8 mouse cellular contexts compared by ENCODE assay signal in the genomic region with DNA sequence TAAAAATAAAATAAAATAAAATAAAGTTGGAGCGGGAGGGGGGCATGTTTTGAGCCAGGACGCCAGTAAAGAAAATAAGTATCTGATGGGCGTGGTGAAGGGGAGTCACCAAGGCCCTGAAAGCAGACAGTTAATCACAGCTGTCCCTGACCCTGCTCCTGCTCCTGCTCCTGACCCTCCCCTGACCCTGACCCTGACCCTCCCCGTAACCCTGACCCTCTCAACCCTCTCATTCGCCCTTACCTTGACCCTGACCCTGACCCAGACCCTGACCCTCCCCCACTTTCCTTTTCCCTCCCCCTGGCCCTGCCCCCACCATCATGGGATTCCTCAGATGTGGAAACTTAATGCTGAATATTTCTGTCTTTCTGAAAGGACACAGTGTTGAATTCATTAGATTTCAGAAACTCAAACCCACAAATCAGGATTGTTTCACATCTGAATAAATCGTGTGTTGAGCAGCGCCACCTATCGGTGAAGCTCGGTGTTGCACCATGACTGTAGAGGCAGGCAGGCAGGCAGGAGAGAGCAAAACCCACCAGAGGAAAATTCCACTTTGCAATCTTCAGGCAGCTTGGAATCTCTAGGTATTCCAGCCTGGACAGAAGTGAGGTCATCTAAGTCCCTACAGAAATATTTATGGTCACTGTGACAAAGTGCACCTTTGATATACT.
DNase-seq lines count a peak whose midpoint lies in the region.

No protein-coding gene starts in this region.

- peak; percentile 81 for DNase-seq in 3T3-L1 (ENCODE audit: low read depth, low spot score)
- DNase-seq in ES-CJ7 (ENCODE audit: low read depth, low spot score) = peak; percentile 73
- DNase-seq in cerebellum, adult 8-10 months = peak; percentile 41
- DNase-seq in frontal cortex, postnatal 36 days (ENCODE audit: low spot score in 2 of 2) = peak; percentile 86 to 90
- peak; percentile 56 to 92 for DNase-seq in layer of hippocampus, adult 18-20 months (ENCODE audit: low spot score in 2 of 2)
- peak; percentile 89 for DNase-seq in lung, postnatal 10 days
- peak; percentile 98 for DNase-seq in right cerebral cortex, postnatal 4 days
- DNase-seq in urinary bladder, postnatal 36 days (ENCODE audit: low spot score in 2 of 2) = peak; percentile 82

Comparison
In these comparisons a context has a peak if more than half of its experiments do, and no peak if none do; other contexts are left out.
1. Peak in every context shown above with its lines: DNase-seq.
2. DNase-seq: peak in every context shown above with its lines; median percentile 98 in right cerebral cortex, postnatal 4 days; 89 in lung, postnatal 10 days; 88 in frontal cortex, postnatal 36 days; 82 in urinary bladder, postnatal 36 days; 81 in 3T3-L1; 74 in layer of hippocampus, adult 18-20 months; 73 in ES-CJ7; 41 in cerebellum, adult 8-10 months.